Mouse (Mus musculus) hindbrain, embryonic 15.5 days (tissue): ENCODE measurements around the gene Spag7. TPM values are rescaled to one million over a fixed set of nuclear protein-coding genes. Genes with fewer than 3 reads are reported as not detected.

Experiments
- ATAC-seq: fragments of 200-750 bp; cut with Nextera tagmentation; 2 replicates; pipeline ENCODE4 v1.8.0; 2017; ENCODE audit warnings: low read depth, moderate number of reproducible peaks, moderate TSS enrichment; ENCODE audit not compliant: low FRiP score
- H3K27ac ChIP-seq: fragments of 300-500 bp; sonication (generic); replicated peaks from 2 replicates; pipeline ENCODE4 v1.5.1; 2015; ENCODE audit warnings: mild to moderate bottlenecking, inconsistent platforms
- H3K27me3 ChIP-seq: fragments of 300-500 bp; sonication (generic); 2 replicates; pipeline ENCODE4 v1.6.1; 2015; ENCODE audit warnings: control low read depth, inconsistent platforms
- H3K36me3 ChIP-seq: fragments of 300-500 bp; sonication (generic); 2 replicates; pipeline ENCODE4 v1.6.1; 2015; ENCODE audit warnings: control low read depth, inconsistent platforms
- H3K4me1 ChIP-seq: fragments of 300-500 bp; sonication (generic); replicated peaks from 2 replicates; pipeline ENCODE4 v1.6.1; 2015; ENCODE audit warnings: control low read depth, inconsistent platforms
- H3K4me2 ChIP-seq: fragments of 300-500 bp; sonication (generic); 2 replicates; pipeline ENCODE4 v1.6.1; 2015; ENCODE audit warnings: moderate library complexity, mild to moderate bottlenecking, inconsistent platforms
- H3K4me3 ChIP-seq: fragments of 300-500 bp; sonication (generic); 2 replicates; pipeline ENCODE4 v1.5.1; 2015; ENCODE audit warnings: mild to moderate bottlenecking, inconsistent platforms
- H3K9ac ChIP-seq: fragments of 300-500 bp; sonication (generic); 2 replicates; pipeline ENCODE4 v1.6.1; 2015; ENCODE audit warnings: inconsistent platforms
- H3K9me3 ChIP-seq: fragments of 300-500 bp; sonication (generic); 2 replicates; pipeline ENCODE4 v1.6.1; 2016; ENCODE audit warnings: control low read depth, inconsistent platforms
- WGBS: fragments of 180-500 bp; shearing (Covaris S2); methylation state at CpG from one replicate; pipeline ENCODE4 v1.1.7; 2015; 5-methylcytosine and 5-hydroxymethylcytosine counted together
- polyA plus RNA-seq: library from polyadenylated mRNA; unstranded; fragments of >200 nt; fragmentation: Nextera tagmentation; extraction: Ambion mirVana; gene quantifications from 2 replicates; pipeline ENCODE4 v1.2.1, GENCODE M21; 2015

The Spag7 gene
- polyA plus RNA-seq, 1 experiment from 2014 or later: 164 TPM

DNA sequence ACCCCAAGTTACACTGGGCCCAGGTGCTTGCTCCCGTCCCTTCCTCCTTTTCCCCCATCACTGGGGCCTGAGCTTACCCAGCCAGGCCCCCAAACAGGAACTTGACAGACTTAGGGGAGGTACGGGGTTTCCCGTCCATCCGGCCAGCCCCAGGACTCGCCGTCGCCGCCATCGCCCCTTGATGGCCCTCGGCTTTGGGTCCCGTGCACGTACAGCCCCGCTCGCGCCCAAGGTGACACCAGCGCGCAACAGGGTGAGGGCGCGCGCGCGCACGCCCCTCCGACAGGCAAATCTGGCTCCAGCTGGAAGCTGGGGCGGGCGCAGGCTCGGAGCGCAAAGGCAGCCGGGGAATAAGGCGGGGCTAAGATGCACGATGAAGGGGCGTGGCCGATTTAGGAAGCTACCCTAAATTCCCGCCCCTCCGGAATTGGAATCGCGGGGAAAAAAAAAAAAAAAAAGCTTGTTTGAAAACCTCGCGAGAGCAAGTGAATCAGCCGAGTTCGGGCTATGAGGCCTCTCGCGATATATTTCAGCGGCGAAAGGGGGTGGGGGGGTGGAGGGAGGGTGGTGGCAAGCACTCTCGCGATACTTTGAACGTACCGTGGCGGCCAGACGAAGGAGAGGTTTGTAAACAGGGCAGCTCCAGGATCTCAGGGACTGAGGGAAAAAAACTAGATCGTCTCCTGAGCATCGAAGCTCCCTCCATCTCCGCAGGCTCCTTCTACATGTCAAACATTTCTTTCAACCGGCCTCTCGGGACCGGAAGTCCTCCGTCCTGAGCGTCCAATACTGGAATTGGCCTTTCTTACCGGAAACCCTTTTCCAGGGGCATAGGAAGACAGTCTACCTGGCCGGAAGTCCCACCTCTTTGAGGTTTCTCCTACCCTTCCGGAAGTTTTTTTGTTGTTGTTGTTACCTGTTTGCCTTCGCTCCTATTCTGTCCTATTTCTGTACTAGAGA, 22.2 kb downstream of the Spag7 start, which contains the start of the genes Rnf167 and Slc25a11:
TSS of gene Rnf167 (plus strand) at position 545 of the 960 bp plus-strand sequence.
TSS of gene Slc25a11 (minus strand) at position 789 of the 960 bp plus-strand sequence.
- peak; percentile 94 for ATAC-seq
- Histone ChIP-seq H3K4me2 (peak within 1 kb of the TSS; percentile 96), H3K4me3 (peak within 1 kb of the TSS; percentile 68), H3K4me1 (peaks cover 48% of the 10 kb centered on the region), H3K27me3 (no peaks in the 10 kb centered on the region), H3K36me3 (peaks cover 51% of the 10 kb centered on the region), H3K9ac (peak within 1 kb of the TSS; percentile 96), H3K9me3 (no peaks in the 10 kb centered on the region), H3K27ac (peak within 1 kb of the TSS; percentile 97)
- WGBS: under 1% methylated on average over 63 of the region's 63 CpGs

DNA sequence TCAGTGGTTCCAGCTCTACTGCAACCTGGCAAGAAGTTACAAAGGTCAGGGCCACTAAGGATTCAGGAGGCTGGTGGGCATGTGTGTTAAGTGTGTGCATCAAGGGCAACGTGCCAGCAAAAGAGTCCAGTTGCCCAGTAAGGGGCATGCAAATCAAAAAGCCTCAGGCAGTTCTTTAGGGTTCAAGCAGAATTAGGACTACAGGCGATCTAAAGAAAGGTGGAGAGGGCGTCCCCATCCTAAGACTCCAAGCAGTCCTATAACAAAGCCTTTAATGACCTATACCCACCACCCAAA, 23.0 kb downstream of the Spag7 start:
- no peak; the same call in 1 of the 2 replicates for ATAC-seq
- 20% methylated on average over 3 of the region's 3 CpGs for WGBS

DNA sequence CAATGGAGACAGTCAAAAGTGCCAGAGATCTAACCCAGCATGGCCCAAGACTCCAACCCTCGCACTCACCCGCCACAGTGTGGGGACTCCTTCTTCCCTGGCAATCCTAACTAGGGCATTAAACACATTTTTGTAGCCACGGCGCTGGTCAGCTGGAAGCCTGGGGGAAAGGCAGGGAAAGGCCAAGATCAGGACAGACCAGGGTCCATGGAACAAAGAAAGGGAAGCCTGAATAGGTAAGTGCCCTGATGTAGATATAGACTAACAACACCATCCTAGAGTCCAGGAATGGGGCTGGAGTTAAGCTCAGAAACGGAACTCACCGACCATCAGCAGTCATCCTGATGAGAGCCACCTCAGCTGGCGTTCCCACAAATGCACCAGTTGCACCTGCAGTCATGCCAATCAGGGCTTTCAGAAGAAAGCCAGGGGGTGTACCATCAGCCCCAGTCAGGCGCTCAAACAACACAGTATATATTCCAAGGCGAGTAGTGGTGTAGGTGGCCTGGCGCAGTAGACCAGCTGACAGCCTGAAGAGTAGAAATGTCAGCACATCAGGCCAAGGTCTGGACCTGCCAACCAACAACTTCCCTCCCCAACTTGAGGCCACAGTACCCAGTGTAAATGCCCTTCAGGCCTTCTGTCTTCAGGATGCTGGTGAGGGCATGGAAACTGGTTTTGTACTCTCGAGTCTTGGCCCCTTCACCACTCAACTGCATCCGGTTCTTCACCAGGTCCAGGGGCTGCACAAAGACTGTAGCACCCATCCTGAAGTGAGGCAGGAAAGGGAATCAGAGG, 23.6 kb downstream of the Spag7 start:
- Histone ChIP-seq H3K9ac (peak overlapping the region; percentile 96), H3K4me2 (peak overlapping the region; percentile 89), H3K9me3 (no peaks in the 10 kb centered on the region), H3K27ac (peak overlapping the region; percentile 92; the same call in 1 of the 2 replicates), H3K4me3 (peak overlapping the region; percentile 68), H3K36me3 (peaks cover 40% of the 10 kb centered on the region), H3K4me1 (peaks cover 36% of the 10 kb centered on the region), H3K27me3 (no peaks in the 10 kb centered on the region)
- WGBS: 92% methylated on average over 12 of the region's 12 CpGs
- no peak for ATAC-seq

More for the DNA sequence above, 23.0 kb downstream of the Spag7 start:
- no peaks in the 10 kb centered on the region for H3K27me3 ChIP-seq
- H3K4me1 ChIP-seq: peaks cover 41% of the 10 kb centered on the region
- peak overlapping the region; percentile 68 for H3K4me3 ChIP-seq
- peak overlapping the region; percentile 96 for H3K9ac ChIP-seq
- peak overlapping the region; percentile 92 for H3K27ac ChIP-seq
- H3K36me3 ChIP-seq: peaks cover 45% of the 10 kb centered on the region
- peak overlapping the region; percentile 89 for H3K4me2 ChIP-seq
- H3K9me3 ChIP-seq: no peaks in the 10 kb centered on the region

DNA sequence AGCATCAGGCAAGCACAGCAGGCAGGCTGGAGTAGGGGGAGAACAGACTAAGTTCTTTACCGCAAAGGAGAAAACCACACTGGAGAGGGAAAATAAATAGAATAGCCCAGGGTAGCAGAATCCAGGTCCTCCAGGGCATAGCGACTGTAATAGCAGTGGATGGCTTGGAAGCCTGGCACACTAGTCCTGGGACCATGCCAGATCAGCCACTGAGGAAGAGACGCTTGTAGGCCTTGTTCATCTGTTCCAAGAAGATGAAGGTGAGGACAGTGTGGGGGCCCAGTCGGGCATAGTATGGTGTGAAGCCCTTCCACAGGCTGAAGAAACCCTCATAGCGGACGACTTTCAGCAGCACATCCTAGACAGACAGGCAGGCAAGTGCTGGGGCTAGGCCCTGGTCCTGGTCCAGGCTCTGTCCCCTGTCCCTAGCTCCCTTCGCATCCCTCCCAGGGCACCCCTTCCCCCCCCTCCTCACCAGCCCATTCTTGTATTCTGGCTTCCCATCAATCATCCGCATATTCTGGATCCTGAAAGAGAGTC, 24.6 kb downstream of the Spag7 start:
- H3K27ac ChIP-seq: no peak overlapping the region
- no peak for ATAC-seq
- H3K4me1 ChIP-seq: peaks cover 36% of the 10 kb centered on the region
- H3K9me3 ChIP-seq: no peaks in the 10 kb centered on the region
- no peaks in the 10 kb centered on the region for H3K27me3 ChIP-seq
- H3K4me3 ChIP-seq: no peak overlapping the region
- 0 out of 2 replicates have a peak overlapping the region, but pooled peaks have one; percentile 89 for H3K4me2 ChIP-seq
- no peak overlapping the region for H3K9ac ChIP-seq
- 95% methylated on average over 8 of the region's 8 CpGs for WGBS
- peaks cover 29% of the 10 kb centered on the region for H3K36me3 ChIP-seq

DNA sequence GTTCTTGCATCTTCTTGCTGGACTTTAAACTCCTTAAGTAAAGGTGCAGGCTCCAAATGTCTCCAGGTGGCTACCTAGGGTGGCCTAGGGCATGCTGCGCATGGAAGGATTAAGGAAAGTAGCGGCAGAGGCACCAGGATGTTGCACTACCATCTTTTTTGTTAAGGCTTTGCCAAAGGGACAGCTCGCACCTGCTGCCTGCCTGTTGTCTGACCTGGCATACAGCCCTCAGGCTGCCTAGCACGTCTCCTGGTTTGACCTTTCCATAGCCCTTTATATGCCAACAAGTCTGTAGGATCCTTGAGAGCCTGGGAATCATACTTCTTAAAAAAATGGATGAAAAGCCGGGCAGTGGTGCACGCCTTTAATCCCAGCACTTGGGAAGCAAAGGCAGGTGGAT, 26.2 kb downstream of the Spag7 start:
- no peak for ATAC-seq
- Histone ChIP-seq H3K9me3 (no peaks in the 10 kb centered on the region), H3K36me3 (peaks cover 21% of the 10 kb centered on the region), H3K4me3 (no peak overlapping the region), H3K4me1 (peaks cover 23% of the 10 kb centered on the region), H3K27me3 (no peaks in the 10 kb centered on the region), H3K4me2 (no peak overlapping the region), H3K9ac (no peak overlapping the region), H3K27ac (no peak overlapping the region)
- WGBS: 90% methylated on average over 6 of the region's 6 CpGs

DNA sequence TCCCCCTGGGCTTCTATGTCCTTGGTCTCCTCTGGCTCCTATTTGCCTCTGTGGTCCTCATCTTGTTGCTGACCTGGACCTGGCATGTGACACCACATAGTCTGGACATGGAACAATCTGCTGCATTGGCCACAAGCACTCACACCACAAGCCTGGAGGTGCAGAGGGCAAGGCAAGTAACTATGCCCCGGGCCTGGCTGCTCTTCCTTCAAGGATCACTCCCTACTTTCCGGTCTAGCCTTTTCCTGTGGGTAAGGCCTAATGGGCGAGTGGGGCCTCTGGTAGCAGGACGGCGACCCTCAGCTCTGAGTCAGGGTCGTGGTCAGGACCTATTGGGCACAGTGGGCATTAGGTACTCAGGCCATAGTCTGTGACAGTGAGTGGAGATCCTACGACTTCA, 28.0 kb downstream of the Spag7 start:
- Histone ChIP-seq H3K36me3 (peaks cover 21% of the 10 kb centered on the region), H3K4me3 (no peak overlapping the region), H3K9me3 (no peaks in the 10 kb centered on the region), H3K4me1 (peaks cover 16% of the 10 kb centered on the region), H3K27ac (no peak overlapping the region), H3K4me2 (no peak overlapping the region), H3K27me3 (no peaks in the 10 kb centered on the region), H3K9ac (no peak overlapping the region)
- WGBS: 86% methylated on average over 7 of the region's 7 CpGs
- ATAC-seq: no peak

DNA sequence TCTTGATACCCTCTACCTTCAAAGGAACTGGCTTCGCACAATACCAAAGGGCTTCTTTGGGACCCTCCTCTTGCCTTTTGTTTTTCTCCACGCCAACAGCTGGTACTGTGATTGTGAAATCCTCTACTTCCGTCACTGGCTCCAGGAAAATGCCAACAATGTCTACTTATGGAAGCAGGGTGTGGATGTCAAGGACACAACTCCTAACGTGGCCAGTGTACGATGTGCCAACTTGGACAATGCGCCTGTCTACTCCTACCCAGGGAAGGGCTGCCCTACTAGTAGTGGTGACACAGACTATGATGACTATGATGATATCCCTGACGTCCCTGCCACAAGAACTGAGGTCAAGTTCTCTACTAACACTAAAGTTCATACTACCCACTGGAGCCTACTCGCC, 29.2 kb downstream of the Spag7 start:
- H3K27me3 ChIP-seq: no peaks in the 10 kb centered on the region

DNA sequence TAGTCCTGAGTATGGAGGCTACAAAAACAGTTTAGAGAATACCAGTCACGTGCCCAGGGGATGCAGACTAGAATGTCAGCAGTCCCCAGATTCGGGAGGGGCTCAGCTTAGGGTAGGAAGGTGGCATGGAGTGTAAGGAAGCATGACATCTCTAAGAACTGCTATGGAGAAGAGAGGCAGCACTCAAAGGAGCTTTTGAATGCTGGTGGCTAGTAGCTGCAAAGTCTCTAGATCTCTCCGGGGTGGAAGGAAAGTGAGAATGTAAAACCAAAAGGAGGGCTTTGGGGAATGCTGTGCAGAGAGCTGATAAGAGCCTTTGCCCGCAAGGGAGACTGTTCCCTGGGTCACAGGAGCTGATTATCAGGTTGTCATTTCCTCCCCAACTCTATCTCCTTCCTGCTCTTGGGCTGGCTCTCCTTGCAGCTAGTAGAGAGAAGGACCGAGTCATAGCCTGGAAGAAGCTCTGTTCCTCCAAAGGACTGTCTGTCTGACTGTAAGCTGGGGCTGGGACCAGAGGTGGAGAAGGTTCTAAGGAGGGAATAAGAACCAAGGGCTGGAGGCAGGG, 30.4 kb downstream of the Spag7 start, which contains the start of gene Gp1ba:
TSS of gene Gp1ba (plus strand) at position 409 of the 565 bp plus-strand sequence.
- no peak for ATAC-seq
- no peak within 1 kb of the TSS for H3K4me3 ChIP-seq
- H3K9ac ChIP-seq: no peak within 1 kb of the TSS
- H3K27me3 ChIP-seq: no peaks in the 10 kb centered on the region
- H3K27ac ChIP-seq: no peak within 1 kb of the TSS
- H3K9me3 ChIP-seq: no peaks in the 10 kb centered on the region
- no peak within 1 kb of the TSS for H3K4me2 ChIP-seq
- H3K4me1 ChIP-seq: no peaks in the 10 kb centered on the region
- peaks cover 9% of the 10 kb centered on the region for H3K36me3 ChIP-seq
- 59% methylated on average over 5 of the region's 5 CpGs for WGBS

More for the DNA sequence above, 29.2 kb downstream of the Spag7 start:
- Histone ChIP-seq H3K4me2 (no peak overlapping the region), H3K27ac (no peak overlapping the region), H3K36me3 (peaks cover 20% of the 10 kb centered on the region), H3K9me3 (no peaks in the 10 kb centered on the region), H3K9ac (no peak overlapping the region), H3K4me1 (peaks cover 3% of the 10 kb centered on the region; the same call in 1 of the 2 replicates), H3K4me3 (no peak overlapping the region)
- no peak for ATAC-seq
- WGBS: 85% methylated on average over 8 of the region's 8 CpGs

DNA sequence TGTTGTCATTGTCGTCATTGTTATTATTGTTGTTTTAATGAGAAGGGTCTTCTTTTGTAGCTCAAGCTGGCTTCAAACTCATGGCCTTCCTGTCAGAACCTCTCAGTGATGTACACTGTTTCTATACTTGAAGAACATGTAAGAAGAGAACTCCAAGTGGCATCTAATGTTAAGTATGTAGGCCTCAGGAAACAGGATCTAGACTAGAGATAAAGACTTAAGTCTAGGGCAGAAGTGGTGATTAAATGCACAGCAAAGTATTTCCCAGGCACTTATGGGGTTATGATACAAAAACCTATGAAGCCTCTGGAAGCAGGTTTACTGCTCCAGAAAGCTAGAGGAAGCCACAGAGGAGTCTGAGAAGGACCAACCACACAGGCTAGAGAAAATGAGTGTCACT, 30.9 kb downstream of the Spag7 start:
- no peak overlapping the region for H3K4me3 ChIP-seq
- no peak overlapping the region for H3K4me2 ChIP-seq
- no peak overlapping the region for H3K27ac ChIP-seq
- no peaks in the 10 kb centered on the region for H3K9me3 ChIP-seq
- no peaks in the 10 kb centered on the region for H3K27me3 ChIP-seq
- no peak overlapping the region for H3K9ac ChIP-seq
- 83% methylated on average over 1 of the region's 1 CpGs for WGBS
- H3K36me3 ChIP-seq: peaks cover 5% of the 10 kb centered on the region
- no peaks in the 10 kb centered on the region for H3K4me1 ChIP-seq
- no peak for ATAC-seq

DNA sequence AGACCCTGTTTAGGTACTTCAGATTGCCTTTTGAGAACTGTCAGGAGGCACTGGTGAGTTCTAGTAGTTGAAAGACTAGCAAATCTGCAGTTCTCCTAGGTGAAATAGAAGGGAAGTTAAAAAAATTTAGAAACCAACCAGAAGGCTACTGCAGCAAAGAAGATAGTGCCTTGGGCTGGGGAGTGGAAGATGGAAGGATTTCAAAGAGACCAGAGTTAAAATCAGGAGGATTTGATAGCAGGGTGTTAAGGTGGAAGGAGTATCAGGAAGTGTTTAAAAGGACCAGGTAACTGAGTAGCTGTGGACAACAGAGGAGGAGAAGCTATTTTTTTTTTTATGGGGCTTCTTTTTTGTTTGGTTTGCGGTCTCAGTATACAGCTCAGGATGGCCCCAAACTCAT, 31.5 kb downstream of the Spag7 start:
- Histone ChIP-seq H3K4me1 (no peaks in the 10 kb centered on the region), H3K9me3 (no peaks in the 10 kb centered on the region), H3K9ac (no peak overlapping the region), H3K36me3 (peaks cover 3% of the 10 kb centered on the region), H3K27me3 (no peaks in the 10 kb centered on the region), H3K27ac (no peak overlapping the region), H3K4me2 (no peak overlapping the region), H3K4me3 (no peak overlapping the region)
- no peak for ATAC-seq
- 95% methylated on average over 1 of the region's 1 CpGs for WGBS

DNA sequence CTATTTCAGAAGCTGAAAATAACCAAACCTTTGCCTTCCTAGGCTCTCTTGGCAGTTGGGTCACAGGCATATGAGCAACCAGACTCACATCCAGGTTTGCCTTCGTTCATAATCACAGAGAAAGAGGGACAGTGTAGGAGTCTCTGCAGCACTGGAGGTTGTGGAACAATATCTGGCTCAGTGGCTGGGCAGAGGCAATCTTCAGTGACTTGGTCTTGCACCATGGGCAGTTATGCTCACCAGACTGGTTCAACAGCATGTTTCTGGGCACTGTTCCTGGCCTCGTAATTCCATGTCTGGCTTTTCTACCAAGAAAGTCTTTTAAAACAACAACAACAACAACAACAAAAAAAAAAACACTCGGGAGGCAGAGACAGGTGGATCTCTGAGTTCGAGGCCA, 33.6 kb downstream of the Spag7 start:
- no peak for ATAC-seq
- WGBS: 86% methylated on average over 4 of the region's 4 CpGs
- Histone ChIP-seq H3K9ac (no peak overlapping the region), H3K9me3 (no peaks in the 10 kb centered on the region), H3K4me3 (no peak overlapping the region), H3K27ac (no peak overlapping the region), H3K4me2 (no peak overlapping the region), H3K4me1 (no peaks in the 10 kb centered on the region), H3K36me3 (no peaks in the 10 kb centered on the region), H3K27me3 (no peaks in the 10 kb centered on the region)
